Mouse (Mus musculus): ENCODE results near the gene Nr6a1. TPM values are rescaled to one million over a fixed set of nuclear protein-coding genes. Genes with fewer than 3 reads are reported as not detected.
A peak's percentile ranks its signal among the peaks of the same experiment; 100 is the strongest.

Gene Nr6a1
- total RNA-seq (2014; fragmentation: Nextera tagmentation) (0.32 and 6.0 TPM in 2 replicates), total RNA-seq (2017) (6.8 and 35.8 TPM in 2 replicates)

GRCm38 (mm10) chr2:38927115-38927979 is at the start of gene Nr6a1:
TSS of gene Nr6a1 (minus strand) at chr2:38927688.
- peak; percentile 33; the same call in 1 of the 2 replicates for ATAC-seq (replicated peaks; ENCODE audit: low FRiP score, low TSS enrichment, poor library complexity, severe bottlenecking)

- no peak for ATAC-seq (replicated peaks; ENCODE audit: low FRiP score, low TSS enrichment, poor library complexity, severe bottlenecking)
Observed at GRCm38 (mm10) chr2:38975941-38976805, 48.7 kb upstream of the Nr6a1 start.

- no peak for ATAC-seq (replicated peaks; ENCODE audit: low FRiP score, low TSS enrichment, poor library complexity, severe bottlenecking)
Observed at GRCm38 (mm10) chr2:38975181-38975580, 47.7 kb upstream of the Nr6a1 start.

GRCm38 (mm10) chr2:38974171-38974570 is 46.7 kb upstream of the Nr6a1 start:
- ATAC-seq (replicated peaks; ENCODE audit: low FRiP score, low TSS enrichment, poor library complexity, severe bottlenecking) = no peak

- no peak for ATAC-seq (replicated peaks; ENCODE audit: low FRiP score, low TSS enrichment, poor library complexity, severe bottlenecking)
Observed at GRCm38 (mm10) chr2:38973701-38974100, 46.2 kb upstream of the Nr6a1 start.

GRCm38 (mm10) chr2:38973223-38973622 is 45.7 kb upstream of the Nr6a1 start:
- ATAC-seq (replicated peaks; ENCODE audit: low FRiP score, low TSS enrichment, poor library complexity, severe bottlenecking) = 0 out of 2 replicates have a peak, but pooled peaks have one; percentile 2

GRCm38 (mm10) chr2:38970057-38970456 is 42.6 kb upstream of the Nr6a1 start:
- peak; percentile 99 for ATAC-seq (replicated peaks; ENCODE audit: low FRiP score, low TSS enrichment, poor library complexity, severe bottlenecking)

- ATAC-seq (replicated peaks; ENCODE audit: low FRiP score, low TSS enrichment, poor library complexity, severe bottlenecking) = no peak; the same call in 1 of the 2 replicates
Observed at GRCm38 (mm10) chr2:38969650-38970049, 42.2 kb upstream of the Nr6a1 start.

- ATAC-seq (replicated peaks; ENCODE audit: low FRiP score, low TSS enrichment, poor library complexity, severe bottlenecking) = no peak
Observed at GRCm38 (mm10) chr2:38964198-38964597, 36.7 kb upstream of the Nr6a1 start.

- no peak for ATAC-seq (replicated peaks; ENCODE audit: low FRiP score, low TSS enrichment, poor library complexity, severe bottlenecking)
Observed at GRCm38 (mm10) chr2:38957671-38958223, 30.3 kb upstream of the Nr6a1 start.

GRCm38 (mm10) chr2:38956062-38956461 is 28.6 kb upstream of the Nr6a1 start:
- no peak for ATAC-seq (replicated peaks; ENCODE audit: low FRiP score, low TSS enrichment, poor library complexity, severe bottlenecking)

GRCm38 (mm10) chr2:38953152-38953883 is 25.8 kb upstream of the Nr6a1 start:
- ATAC-seq (replicated peaks; ENCODE audit: low FRiP score, low TSS enrichment, poor library complexity, severe bottlenecking) = no peak

- peak; percentile 97 for ATAC-seq (replicated peaks; ENCODE audit: low FRiP score, low TSS enrichment, poor library complexity, severe bottlenecking)
Observed at GRCm38 (mm10) chr2:38950281-38950719, 22.8 kb upstream of the Nr6a1 start.

- no peak for ATAC-seq (replicated peaks; ENCODE audit: low FRiP score, low TSS enrichment, poor library complexity, severe bottlenecking)
Observed at GRCm38 (mm10) chr2:38947566-38947965, 20.1 kb upstream of the Nr6a1 start.

GRCm38 (mm10) chr2:38944460-38945161 is 17.1 kb upstream of the Nr6a1 start:
- 0 out of 2 replicates have a peak, but pooled peaks have one; percentile 25 for ATAC-seq (replicated peaks; ENCODE audit: low FRiP score, low TSS enrichment, poor library complexity, severe bottlenecking)

GRCm38 (mm10) chr2:38943977-38944376 is 16.5 kb upstream of the Nr6a1 start:
- ATAC-seq (replicated peaks; ENCODE audit: low FRiP score, low TSS enrichment, poor library complexity, severe bottlenecking) = no peak

GRCm38 (mm10) chr2:38943161-38943560 is 15.7 kb upstream of the Nr6a1 start:
- no peak for ATAC-seq (replicated peaks; ENCODE audit: low FRiP score, low TSS enrichment, poor library complexity, severe bottlenecking)

GRCm38 (mm10) chr2:38941898-38942297 is 14.4 kb upstream of the Nr6a1 start:
- ATAC-seq (replicated peaks; ENCODE audit: low FRiP score, low TSS enrichment, poor library complexity, severe bottlenecking) = no peak
